Mouse (Mus musculus) olfactory bulb, adult 2 months (tissue): ENCODE measurements around the gene Srsf2.

ENCODE experiments used
- CTCF ChIP-seq: fragments of 200-500 bp; IDR thresholded peaks from 2 replicates; pipeline ENCODE4 v1.5.1; 2012; ENCODE audit warnings: low read depth, mild to moderate bottlenecking, low read length, moderate library complexity; ENCODE audit not compliant: insufficient read depth
- POLR2A ChIP-seq: fragments of 200-500 bp; IDR thresholded peaks from 2 replicates; pipeline ENCODE4 v1.6.1; 2012; ENCODE audit warnings: mild to moderate bottlenecking, low read depth, low read length, moderate library complexity; ENCODE audit not compliant: insufficient read depth

- TF ChIP-seq CTCF (no peak), POLR2A (no peak)
Observed at GRCm38 (mm10) chr11:116848086-116848876, 4.6 kb downstream of the Srsf2 start.
